Mouse (Mus musculus) MEL (cell line): Measurements from ENCODE around the gene Habp4. TPM values are rescaled to one million over a fixed set of nuclear protein-coding genes. Genes with fewer than 3 reads are reported as not detected.
A peak's percentile ranks its signal among the peaks of the same experiment; 100 is the strongest.

Source experiments
- DNase-seq: peaks from one replicate; pipeline ENCODE4 v3.0.0; 2011; ENCODE audit warnings: low read depth, low spot score
- H3K27ac ChIP-seq: 2 replicates; pipeline ENCODE4 v1.5.1; 2012; ENCODE audit warnings: low read depth, mild to moderate bottlenecking, control low read depth, low read length, moderate library complexity; ENCODE audit not compliant: control insufficient read depth
- H3K27me3 ChIP-seq, 2 experiments: fragments of 150-350 bp in 1 of 2; sonication (generic) in 1 of 2; 2 replicates each; pipeline ENCODE4 v1.6.1; 2012; ENCODE audit warnings: low read length in 2 of 2, mild to moderate bottlenecking in 2 of 2, improper control_type of control experiment in 1 of 2, moderate library complexity in 1 of 2; ENCODE audit not compliant: insufficient read depth in 2 of 2, control insufficient read depth in 1 of 2
- H3K36me3 ChIP-seq, 2 experiments: 2 replicates each; pipeline ENCODE4 v1.6.1; 2012 to 2014; ENCODE audit warnings: low read length in 2 of 2, improper control_type of control experiment in 1 of 2, inconsistent platforms in 1 of 2, mild to moderate bottlenecking in 1 of 2; ENCODE audit not compliant: insufficient read depth in 2 of 2, control insufficient read depth in 1 of 2
- H3K4me1 ChIP-seq, 2 experiments: fragments of 150-350 bp in 1 of 2; sonication (generic) in 1 of 2; 2 replicates each; pipeline ENCODE4 v1.6.1; 2012; ENCODE audit warnings: low read length in 2 of 2, improper control_type of control experiment in 1 of 2, mild to moderate bottlenecking in 1 of 2; ENCODE audit not compliant: insufficient read depth in 2 of 2, control insufficient read depth in 1 of 2
- H3K4me3 ChIP-seq, 2 experiments: fragments of 150-350 bp in 1 of 2; sonication (generic) in 1 of 2; 2 replicates each; pipeline ENCODE4 v1.5.1; 2012; ENCODE audit warnings: low read depth in 2 of 2, low read length in 2 of 2, mild to moderate bottlenecking in 2 of 2, moderate library complexity in 2 of 2, control low read depth in 1 of 2, improper control_type of control experiment in 1 of 2; ENCODE audit not compliant: control insufficient read depth in 1 of 2, insufficient read depth in 1 of 2
- H3K79me2 ChIP-seq: 2 replicates; pipeline ENCODE4 v1.6.1; 2012; ENCODE audit warnings: mild to moderate bottlenecking, low read length, moderate library complexity; ENCODE audit not compliant: control insufficient read depth, poor library complexity, insufficient read depth
- H3K9ac ChIP-seq: 2 replicates; pipeline ENCODE4 v1.6.1; 2012; ENCODE audit warnings: low read depth, mild to moderate bottlenecking, control low read depth, low read length, moderate library complexity; ENCODE audit not compliant: control insufficient read depth, poor library complexity, severe bottlenecking
- H3K9me3 ChIP-seq: fragments of 150-350 bp; sonication (generic); replicated peaks from 2 replicates; pipeline ENCODE4 v1.6.1; 2012; ENCODE audit warnings: mild to moderate bottlenecking, low read length, improper control_type of control experiment, moderate library complexity; ENCODE audit not compliant: insufficient read depth
- BHLHE40 ChIP-seq: IDR thresholded peaks from 2 replicates; pipeline ENCODE4 v1.6.1; 2012; ENCODE audit warnings: low read depth, mild to moderate bottlenecking, inconsistent platforms, low read length, improper control_type of control experiment, borderline replicate concordance
- E2F4 ChIP-seq: IDR thresholded peaks from 2 replicates; pipeline ENCODE4 v1.6.1; 2011; ENCODE audit warnings: low read depth, low read length, improper control_type of control experiment, borderline replicate concordance
- ELF1 ChIP-seq: IDR thresholded peaks from 2 replicates; pipeline ENCODE4 v1.6.1; 2014; ENCODE audit warnings: low read depth, mild to moderate bottlenecking, inconsistent platforms, low read length, improper control_type of control experiment, moderate library complexity
- EP300 ChIP-seq, 2 experiments: IDR thresholded peaks; 2 replicates each; pipeline ENCODE4 v1.6.1; 2011; ENCODE audit warnings: improper control_type of control experiment in 2 of 2, low read length in 2 of 2, low read depth in 1 of 2, mild to moderate bottlenecking in 1 of 2
- ETS1 ChIP-seq: IDR thresholded peaks from 2 replicates; pipeline ENCODE4 v1.6.1; 2012; ENCODE audit warnings: low read depth, mild to moderate bottlenecking, inconsistent platforms, low read length, improper control_type of control experiment, moderate library complexity
- GABPA ChIP-seq: IDR thresholded peaks from 2 replicates; pipeline ENCODE4 v1.6.1; 2012; ENCODE audit warnings: low read depth, mild to moderate bottlenecking, inconsistent platforms, low read length, improper control_type of control experiment, moderate library complexity
- HCFC1 ChIP-seq: IDR thresholded peaks from 2 replicates; pipeline ENCODE4 v1.6.1; 2012; ENCODE audit warnings: low read depth, mild to moderate bottlenecking, inconsistent platforms, low read length, improper control_type of control experiment, moderate library complexity
- JUND ChIP-seq: IDR thresholded peaks from 2 replicates; pipeline ENCODE4 v1.6.1; 2011; ENCODE audit warnings: low read depth, mild to moderate bottlenecking, improper control_type of control experiment, low read length
- KAT2A ChIP-seq: conservative IDR thresholded peaks from 2 replicates; pipeline ENCODE4 v1.6.1; 2012; ENCODE audit warnings: low read depth, low read length, improper control_type of control experiment, inconsistent platforms
- MAX ChIP-seq: IDR thresholded peaks from 2 replicates; pipeline ENCODE4 v1.6.1; 2011; ENCODE audit warnings: low read length, improper control_type of control experiment
- MAZ ChIP-seq: IDR thresholded peaks from 2 replicates; pipeline ENCODE4 v1.6.1; 2012; ENCODE audit warnings: low read depth, mild to moderate bottlenecking, inconsistent platforms, low read length, improper control_type of control experiment
- MEF2A ChIP-seq: IDR thresholded peaks from 2 replicates; pipeline ENCODE4 v1.6.1; 2014; ENCODE audit warnings: low read depth, mild to moderate bottlenecking, inconsistent platforms, low read length, improper control_type of control experiment; ENCODE audit not compliant: poor library complexity, insufficient replicate concordance, severe bottlenecking; ENCODE audit errors: extremely low read depth
- MXI1 ChIP-seq: IDR thresholded peaks from 2 replicates; pipeline ENCODE4 v1.6.1; 2011; ENCODE audit warnings: mild to moderate bottlenecking, low read depth, low read length, improper control_type of control experiment
- MYB ChIP-seq: IDR thresholded peaks from 2 replicates; pipeline ENCODE4 v1.6.1; 2011; ENCODE audit warnings: mild to moderate bottlenecking, low read depth, low read length, improper control_type of control experiment
- MYC ChIP-seq: IDR thresholded peaks from 2 replicates; pipeline ENCODE4 v1.6.1; 2011; ENCODE audit warnings: low read depth, mild to moderate bottlenecking, low read length, improper control_type of control experiment, moderate library complexity
- NELFE ChIP-seq: IDR thresholded peaks from 2 replicates; pipeline ENCODE4 v1.6.1; 2011; ENCODE audit warnings: low read depth, low read length, improper control_type of control experiment
- POLR2A ChIP-seq, 2 experiments: IDR thresholded peaks; 2 replicates each; pipeline ENCODE4 v1.6.1; 2011 to 2012; ENCODE audit warnings: low read length in 2 of 2, mild to moderate bottlenecking in 2 of 2, control low read depth in 1 of 2, improper control_type of control experiment in 1 of 2, low read depth in 1 of 2, moderate library complexity in 1 of 2; ENCODE audit not compliant: control insufficient read depth in 1 of 2, insufficient read depth in 1 of 2, poor library complexity in 1 of 2
- POLR2AphosphoS2 ChIP-seq: IDR thresholded peaks from 2 replicates; pipeline ENCODE4 v1.6.1; 2011; ENCODE audit warnings: low read length, improper control_type of control experiment
- SIN3A ChIP-seq: IDR thresholded peaks from 2 replicates; pipeline ENCODE4 v1.6.1; 2012; ENCODE audit warnings: low read length, improper control_type of control experiment, inconsistent platforms
- TBP ChIP-seq: IDR thresholded peaks from 2 replicates; pipeline ENCODE4 v1.8.0; 2011; ENCODE audit warnings: low read depth, low read length, improper control_type of control experiment
- TCF12 ChIP-seq: IDR thresholded peaks from 2 replicates; pipeline ENCODE4 v1.6.1; 2014; ENCODE audit warnings: low read depth, mild to moderate bottlenecking, inconsistent platforms, low read length, improper control_type of control experiment, moderate library complexity
- UBTF ChIP-seq: IDR thresholded peaks from 2 replicates; pipeline ENCODE4 v1.6.1; 2012; ENCODE audit warnings: low read depth, mild to moderate bottlenecking, inconsistent platforms, low read length, improper control_type of control experiment, moderate library complexity, borderline replicate concordance; ENCODE audit not compliant: insufficient read depth
- USF1 ChIP-seq: IDR thresholded peaks from 2 replicates; pipeline ENCODE4 v1.6.1; 2014; ENCODE audit warnings: low read depth, mild to moderate bottlenecking, inconsistent platforms, low read length, improper control_type of control experiment, moderate library complexity
- ZKSCAN1 ChIP-seq: IDR thresholded peaks from 2 replicates; pipeline ENCODE4 v1.6.1; 2012; ENCODE audit warnings: low read depth, mild to moderate bottlenecking, inconsistent platforms, low read length, improper control_type of control experiment, moderate library complexity
- ZMIZ1 ChIP-seq: IDR thresholded peaks from 2 replicates; pipeline ENCODE4 v1.6.1; 2012; ENCODE audit warnings: low read depth, mild to moderate bottlenecking, inconsistent platforms, low read length, improper control_type of control experiment, moderate library complexity
- ZNF384 ChIP-seq: IDR thresholded peaks from 2 replicates; pipeline ENCODE4 v1.6.1; 2012; ENCODE audit warnings: low read depth, mild to moderate bottlenecking, inconsistent platforms, low read length, improper control_type of control experiment
- polyA plus RNA-seq, 2 experiments: library from polyadenylated mRNA; stranded (reverse) in 1 of 2; unstranded in 1 of 2; fragments of >175 nt in 1 of 2; fragments of >200 nt in 1 of 2; gene quantifications; 2 replicates each; pipeline versions ENCODE4 v1.2.1 to v1.2.4; 2012; ENCODE audit warnings: low replicate concordance in 2 of 2, low read depth in 1 of 2; ENCODE audit not compliant: insufficient read length in 2 of 2, insufficient read depth in 1 of 2, missing spikeins in 1 of 2
- total RNA-seq: library from RNA; depleted of rRNA; stranded (reverse); fragments of 300-350 nt; gene quantifications from 2 replicates; pipeline ENCODE4 v1.2.3, GENCODE M21; 2012

The Habp4 gene
- total and polyA plus RNA-seq, 3 experiments = 4.4 to 19.8 TPM; not detected in 1

- peaks cover 3 to 10% of the 10 kb centered on the region in 2 experiments; a peak in 3 of 4 replicates for H3K4me1 ChIP-seq
These were observed 8.4 kb upstream of the Habp4 start, which contains the start of gene Zfp367 for GRCm38 (mm10) chr13:64153083-64153682. Zfp367 (minus strand) TSS chr13:64153202.

GRCm38 (mm10) chr13:64153751-64154267 is 7.8 kb upstream of the Habp4 start:
- peaks cover 2 to 16% of the 10 kb centered on the region in 2 experiments for H3K27me3 ChIP-seq
- no peaks in the 10 kb centered on the region for H3K9me3 ChIP-seq
- peak; percentile 73 for DNase-seq
- H3K9ac ChIP-seq = peak overlapping the region; percentile 65
- peaks cover 0 to 21% of the 10 kb centered on the region in 2 experiments; a peak in 3 of 4 replicates for H3K36me3 ChIP-seq
- peak overlapping the region; percentile 25 for H3K27ac ChIP-seq
- TF ChIP-seq EP300 (IDR thresholded peaks at IDR 0.05; ENCODE audit: low read depth in 1 of 2, low read length in 2 of 2) (no peak), MEF2A (no peak), SIN3A (peak; percentile 43; the same call in 1 of the 2 replicates), BHLHE40 (peak; percentile 19; the same call in 1 of the 2 replicates), MYB (no peak), USF1 (peak; percentile 37; the same call in 1 of the 2 replicates), MAX (0 out of 2 replicates have a peak, but pooled peaks have one; percentile 27), POLR2A (IDR thresholded peaks at IDR 0.05; ENCODE audit: control insufficient read depth in 1 of 2, insufficient read depth in 1 of 2, low read depth in 1 of 2, low read length in 2 of 2, poor library complexity in 1 of 2) (no peak), TBP (0 out of 2 replicates have a peak, but pooled peaks have one; percentile 26), MXI1 (peak; percentile 87), MAZ (peak; percentile 11; the same call in 1 of the 2 replicates)
- peak overlapping the region; percentile 58 to 65 for H3K4me3 ChIP-seq
- peaks cover 3 to 10% of the 10 kb centered on the region in 2 experiments; a peak in 3 of 4 replicates for H3K4me1 ChIP-seq
- H3K79me2 ChIP-seq = peaks cover 36% of the 10 kb centered on the region

More at GRCm38 (mm10) chr13:64153083-64153682, 8.4 kb upstream of the Habp4 start, which contains the start of gene Zfp367:
- Histone ChIP-seq H3K79me2 (peaks cover 39% of the 10 kb centered on the region), H3K27ac (peak within 1 kb of the TSS; percentile 95), H3K36me3 (peaks cover 0 to 23% of the 10 kb centered on the region in 2 experiments; a peak in 3 of 4 replicates), H3K27me3 (peaks cover 2 to 11% of the 10 kb centered on the region in 2 experiments), H3K9ac (peak within 1 kb of the TSS; percentile 96), H3K4me3 (peak within 1 kb of the TSS; percentile 62 to 65), H3K9me3 (no peaks in the 10 kb centered on the region)
- TF ChIP-seq GABPA (no peak), ZNF384 (peak; percentile 21; the same call in 1 of the 2 replicates), UBTF (no peak), SIN3A (peak; percentile 40; the same call in 1 of the 2 replicates), JUND (no peak), ZMIZ1 (no peak), EP300 (IDR thresholded peaks at IDR 0.05; ENCODE audit: low read depth in 1 of 2, low read length in 2 of 2) (no peak), NELFE (peak; percentile 59), MYC (0 out of 2 replicates have a peak, but pooled peaks have one; percentile 15), POLR2A (IDR thresholded peaks at IDR 0.05; ENCODE audit: control insufficient read depth in 1 of 2, insufficient read depth in 1 of 2, low read depth in 1 of 2, low read length in 2 of 2, poor library complexity in 1 of 2) (peak; percentile 75 to 78; a peak in 2 of 4 replicates), ETS1 (peak; percentile 26; the same call in 1 of the 2 replicates), HCFC1 (peak; percentile 53; the same call in 1 of the 2 replicates), E2F4 (peak; percentile 96), MAZ (peak; percentile 98), TCF12 (peak; percentile 10; the same call in 1 of the 2 replicates), ZKSCAN1 (no peak), BHLHE40 (no peak), ELF1 (no peak), KAT2A (no peak; the same call in 1 of the 2 replicates), TBP (peak; percentile 74), POLR2AphosphoS2 (no peak), MEF2A (no peak), MAX (peak; percentile 72)
- peak; percentile 100 for DNase-seq
